Comparison of ENCODE assay signal across 9 mouse cellular contexts in genomic region chr10:78540943-78541342, GRCm38 (mm10). TPM values are rescaled to one million over a fixed set of nuclear protein-coding genes. Genes with fewer than 3 reads are reported as not detected.
DNase-seq lines count a peak whose midpoint lies in the region; ATAC-seq and TF ChIP-seq lines count a peak whose summit lies in the region.
"Had no signal": no experiment of that assay in that cellular context is flagged by ENCODE, and none has a peak within 500 bp of the region (broad histone marks: within the 10 kb centered on the region; RNA-seq: fewer than 3 reads in every experiment).

No protein-coding gene starts in this region.

- H3K36me3 ChIP-seq in kidney, adult 2 months (ENCODE audit: control insufficient read depth, insufficient read depth, low read length) = no peaks in the 10 kb centered on the region
- H3K36me3 ChIP-seq in kidney, embryonic 14.5 days (ENCODE audit: control insufficient read depth, insufficient read depth, low read length) = no peaks in the 10 kb centered on the region
- H3K36me3 ChIP-seq in midbrain, embryonic 10.5 days = no peaks in the 10 kb centered on the region
- H3K36me3 ChIP-seq: neural tube, embryonic 13.5 days had no signal

- no peaks in the 10 kb centered on the region for H3K4me1 ChIP-seq in kidney, adult 2 months (ENCODE audit: control insufficient read depth, insufficient read depth, low read length)
- no peaks in the 10 kb centered on the region for H3K4me1 ChIP-seq in kidney, embryonic 14.5 days (ENCODE audit: control insufficient read depth, insufficient read depth, low read length)
- no peaks in the 10 kb centered on the region for H3K4me1 ChIP-seq in midbrain, embryonic 10.5 days
- H3K4me1 ChIP-seq: neural tube, embryonic 13.5 days had no signal

- no peaks in the 10 kb centered on the region for H3K27me3 ChIP-seq in kidney, adult 2 months (replicated peaks; ENCODE audit: control insufficient read depth, insufficient read depth, low read length)
- H3K27me3 ChIP-seq in kidney, embryonic 14.5 days (ENCODE audit: control insufficient read depth, insufficient read depth, low read length) = no peaks in the 10 kb centered on the region
- H3K27me3 ChIP-seq in midbrain, embryonic 10.5 days (ENCODE audit: low read depth, poor library complexity, severe bottlenecking) = no peaks in the 10 kb centered on the region
- H3K27me3 ChIP-seq: neural tube, embryonic 13.5 days had no signal

- no peak for TF ChIP-seq POLR2A in kidney, adult 2 months (IDR thresholded peaks at IDR 0.05; ENCODE audit: low read depth, low read length)

- peak; percentile 60 for DNase-seq in kidney, adult 2 months
- peak; percentile 60 for DNase-seq in ES-CJ7 (ENCODE audit: low read depth, low spot score)
- DNase-seq in brain, adult 2 months (ENCODE audit: low read depth, low spot score) = peak; percentile 51
- peak; percentile 52 for DNase-seq in heart, postnatal 4 days
- DNase-seq in mesoderm, embryonic 11.5 days (ENCODE audit: low read depth, low spot score) = peak; percentile 7
- no peak for DNase-seq in midbrain, embryonic 10.5 days (ENCODE audit: low spot score)
- DNase-seq in gastrocnemius, adult 8-10 months (ENCODE audit: low spot score in 2 of 2) = no peak

- H3K27ac ChIP-seq in kidney, adult 2 months (ENCODE audit: insufficient read depth, low read depth, low read length) = no peak overlapping the region
- no peak overlapping the region for H3K27ac ChIP-seq in kidney, embryonic 14.5 days (ENCODE audit: low read depth, low read length)
- no peak overlapping the region for H3K27ac ChIP-seq in midbrain, embryonic 10.5 days (replicated peaks)
- H3K27ac ChIP-seq: neural tube, embryonic 13.5 days had no signal

- TF ChIP-seq CTCF in kidney, adult 2 months (conservative IDR thresholded peaks at IDR 0.05; ENCODE audit: insufficient read depth, insufficient read length, low read depth, low read length) = peak; percentile 65

- ATAC-seq in kidney, embryonic 14.5 days (ENCODE audit: low FRiP score, low TSS enrichment) = no peak

- H3K4me3 ChIP-seq in kidney, adult 2 months (ENCODE audit: insufficient read depth, low read depth, low read length) = no peak overlapping the region
- no peak overlapping the region for H3K4me3 ChIP-seq in kidney, embryonic 14.5 days (ENCODE audit: low read length)
- H3K4me3 ChIP-seq in midbrain, embryonic 10.5 days = no peak overlapping the region
- H3K4me3 ChIP-seq: neural tube, embryonic 13.5 days had no signal

- H3K4me2 ChIP-seq in kidney, embryonic 14.5 days (replicated peaks; ENCODE audit: low read depth, low read length) = no peak overlapping the region
- H3K4me2 ChIP-seq: neural tube, embryonic 13.5 days had no signal

- no peaks in the 10 kb centered on the region for H3K9me3 ChIP-seq in kidney, embryonic 14.5 days (ENCODE audit: control insufficient read depth, low read length)
- H3K9me3 ChIP-seq in midbrain, embryonic 10.5 days (replicated peaks) = no peaks in the 10 kb centered on the region
- H3K9me3 ChIP-seq: neural tube, embryonic 13.5 days had no signal

- H3K9ac ChIP-seq in kidney, embryonic 14.5 days (ENCODE audit: low read depth, low read length) = no peak overlapping the region
- H3K9ac ChIP-seq: neural tube, embryonic 13.5 days had no signal

- WGBS in kidney, adult 2 months = 50% methylated on average over 2 of the region's 2 CpGs
- 74% methylated on average over 2 of the region's 2 CpGs for WGBS in kidney, embryonic 14.5 days
- 69% methylated on average over 2 of the region's 2 CpGs for WGBS in midbrain, embryonic 10.5 days

RNA-seq across cellular contexts. Expression of gene Olfr1358, which starts 23.7 kb away (rescaled TPM):
- polyA plus RNA-seq in kidney, adult 2 months (2012; rRNA removed) = not detected in 2 replicates
- not detected in 2 replicates for polyA plus RNA-seq in kidney, embryonic 14.5 days (2014; fragmentation: Nextera tagmentation; extraction: Ambion mirVana)
- total RNA-seq in heart, postnatal 4 days (2021) = not detected
- polyA plus RNA-seq in midbrain, embryonic 10.5 days (2016; fragmentation: Nextera tagmentation; extraction: Ambion mirVana) = not detected in 2 replicates
- not detected for total RNA-seq in gastrocnemius, adult 8-10 months (2022)
- polyA plus RNA-seq: neural tube, embryonic 13.5 days had no signal

RNA-seq across cellular contexts. Expression of gene Ilvbl, which starts 33.2 kb away (rescaled TPM):
- 53.5 and 60.6 TPM in 2 replicates for polyA plus RNA-seq in kidney, adult 2 months (2012; rRNA removed)
- polyA plus RNA-seq in kidney, embryonic 14.5 days (2014; fragmentation: Nextera tagmentation; extraction: Ambion mirVana) = 32.3 and 34.0 TPM in 2 replicates
- 10 to 100 TPM; 64.9 to 74.5 TPM for total RNA-seq in heart, postnatal 4 days (2021)
- 38.3 and 48.9 TPM in 2 replicates for polyA plus RNA-seq in midbrain, embryonic 10.5 days (2016; fragmentation: Nextera tagmentation; extraction: Ambion mirVana)
- total RNA-seq in gastrocnemius, adult 8-10 months (2022) = 10 to 100 TPM in 3 of 4 experiments, 1 to 10 TPM in 1; 8.9 to 14.2 (median 10.5) TPM

RNA-seq across cellular contexts. Expression of gene Syde1, which starts 50.8 kb away (rescaled TPM):
- 23.6 and 28.8 TPM in 2 replicates for polyA plus RNA-seq in kidney, adult 2 months (2012; rRNA removed)
- polyA plus RNA-seq in kidney, embryonic 14.5 days (2014; fragmentation: Nextera tagmentation; extraction: Ambion mirVana) = 16.8 and 18.0 TPM in 2 replicates
- 10 to 100 TPM; 21.4 to 22.0 TPM for total RNA-seq in heart, postnatal 4 days (2021)
- 13.4 and 14.5 TPM in 2 replicates for polyA plus RNA-seq in midbrain, embryonic 10.5 days (2016; fragmentation: Nextera tagmentation; extraction: Ambion mirVana)
- 1 to 10 TPM; 2.2 to 3.6 (median 2.6) TPM for total RNA-seq in gastrocnemius, adult 8-10 months (2022)

Comparison
In these comparisons a context has a peak if more than half of its experiments do, and no peak if none do; other contexts are left out.
1. DNase-seq: peak in kidney, adult 2 months (single experiment), ES-CJ7 (single experiment), brain, adult 2 months (single experiment), heart, postnatal 4 days (single experiment) and mesoderm, embryonic 11.5 days (single experiment); none in midbrain, embryonic 10.5 days (single experiment) and gastrocnemius, adult 8-10 months (0 of 2).